Mouse (Mus musculus) limb, embryonic 14.5 days (tissue): Measurements from ENCODE around the gene Vdr. TPM values are rescaled to one million over a fixed set of nuclear protein-coding genes. Genes with fewer than 3 reads are reported as not detected.

Experiments used
- ATAC-seq: fragments of 200-750 bp; cut with Nextera tagmentation; 2 replicates; pipeline ENCODE4 v1.8.0; 2017; ENCODE audit warnings: low read depth, moderate number of reproducible peaks, moderate TSS enrichment; ENCODE audit not compliant: low FRiP score
- DNase-seq: peaks from one replicate; pipeline ENCODE4 v3.0.0-alpha.2; 2015; ENCODE audit warnings: low spot score
- H3K27ac ChIP-seq: fragments of 300-500 bp; sonication (generic); replicated peaks from 2 replicates; pipeline ENCODE4 v1.5.1; 2014; ENCODE audit warnings: low read depth, mild to moderate bottlenecking, low read length, moderate library complexity, mixed read lengths
- H3K27me3 ChIP-seq: fragments of 300-500 bp; sonication (generic); 2 replicates; pipeline ENCODE4 v1.6.1; 2014; ENCODE audit warnings: low read length, mixed read lengths; ENCODE audit not compliant: control insufficient read depth, insufficient read depth
- H3K36me3 ChIP-seq: fragments of 300-500 bp; sonication (generic); 2 replicates; pipeline ENCODE4 v1.6.1; 2014; ENCODE audit warnings: mild to moderate bottlenecking, low read length, moderate library complexity, mixed read lengths; ENCODE audit not compliant: control insufficient read depth, insufficient read depth
- H3K4me1 ChIP-seq: fragments of 300-500 bp; sonication (generic); 2 replicates; pipeline ENCODE4 v1.6.1; 2014; ENCODE audit warnings: antibody characterized with exemption, low read length, mixed read lengths; ENCODE audit not compliant: control insufficient read depth, insufficient read depth
- H3K4me2 ChIP-seq: fragments of 300-500 bp; sonication (generic); replicated peaks from 2 replicates; pipeline ENCODE4 v1.6.1; 2014; ENCODE audit warnings: low read depth, mild to moderate bottlenecking, low read length, moderate library complexity; ENCODE audit not compliant: severe bottlenecking
- H3K4me3 ChIP-seq: fragments of 300-500 bp; sonication (generic); replicated peaks from 2 replicates; pipeline ENCODE4 v1.5.1; 2014; ENCODE audit warnings: low read length
- H3K9ac ChIP-seq: fragments of 300-500 bp; sonication (generic); 2 replicates; pipeline ENCODE4 v1.6.1; 2014; ENCODE audit warnings: mild to moderate bottlenecking, low read depth, low read length, moderate library complexity; ENCODE audit not compliant: severe bottlenecking
- H3K9me3 ChIP-seq: fragments of 300-500 bp; sonication (generic); 2 replicates; pipeline ENCODE4 v1.6.1; 2016; ENCODE audit warnings: low read length; ENCODE audit not compliant: control insufficient read depth
- POLR2A ChIP-seq: fragments of 200-500 bp; IDR thresholded peaks from 2 replicates; pipeline ENCODE4 v1.8.0; 2012; ENCODE audit warnings: inconsistent platforms, mild to moderate bottlenecking, moderate library complexity, borderline replicate concordance; ENCODE audit not compliant: insufficient read depth, insufficient read length; ENCODE audit errors: extremely low read depth
- WGBS: fragments of 180-500 bp; shearing (Covaris S2); extraction: QIAGEN DNeasy Blood & Tissue Kit; methylation state at CpG from one replicate; pipeline ENCODE4 v1.1.7; 2014; 5-methylcytosine and 5-hydroxymethylcytosine counted together
- polyA plus RNA-seq, 2 experiments: library from polyadenylated mRNA; depleted of rRNA in 1 of 2; stranded (reverse) in 1 of 2; unstranded in 1 of 2; fragments of >200 nt; fragmentation: Nextera tagmentation in 1 of 2; extraction: Ambion mirVana in 1 of 2; gene quantifications; 2 replicates each; pipeline versions ENCODE4 v1.2.1 to v1.2.3; 2012 to 2014

Gene Vdr
- polyA plus RNA-seq, 2 experiments = 2.0 to 3.4 TPM

DNA sequence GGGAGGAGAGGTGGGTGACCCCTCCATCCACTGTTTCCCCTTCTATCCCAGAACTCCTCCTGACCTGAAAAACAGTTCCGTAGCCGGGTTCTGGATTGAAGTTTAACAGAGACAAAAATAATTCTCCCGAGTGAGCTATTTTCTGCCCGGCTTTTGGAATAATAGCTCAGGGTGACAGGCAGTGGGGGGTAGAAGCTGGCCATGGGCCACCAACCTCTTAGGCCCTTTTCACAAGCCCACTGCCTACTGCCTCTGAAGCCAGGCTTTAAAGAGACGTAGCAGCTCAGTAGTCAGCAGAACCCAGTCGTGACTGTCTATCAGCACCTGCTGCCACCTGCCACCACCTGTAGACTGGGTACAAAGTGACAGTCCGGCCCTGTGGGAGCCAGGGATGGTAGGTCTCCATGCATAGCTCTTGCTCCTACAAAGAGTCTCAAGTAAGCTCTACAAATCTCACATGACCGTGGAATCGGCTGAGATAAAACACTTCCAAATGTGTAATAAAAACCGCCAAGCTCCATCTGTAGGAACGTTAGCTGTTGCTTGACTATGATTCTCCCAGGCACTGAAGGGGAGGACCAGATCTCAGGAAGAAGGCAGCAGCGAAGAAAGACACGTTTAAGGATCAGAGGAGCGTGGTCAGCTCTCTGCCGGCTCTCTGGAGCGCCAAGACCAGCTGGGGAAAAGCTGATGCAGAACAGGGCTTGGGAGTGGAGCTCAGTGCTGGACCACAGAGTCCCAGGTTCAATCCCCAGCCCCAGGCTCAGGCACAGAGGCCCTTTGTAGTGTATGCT lies 13.4 kb downstream of the Vdr start:
- Histone ChIP-seq H3K9me3 (no peaks in the 10 kb centered on the region), H3K9ac (no peak overlapping the region), H3K27me3 (no peaks in the 10 kb centered on the region), H3K4me2 (no peak overlapping the region), H3K27ac (peak overlapping the region; percentile 14; the same call in 1 of the 2 replicates), H3K4me1 (peaks cover 3% of the 10 kb centered on the region; the same call in 1 of the 2 replicates), H3K36me3 (no peaks in the 10 kb centered on the region), H3K4me3 (no peak overlapping the region)
- 56% methylated on average over 16 of the region's 16 CpGs for WGBS
- no peak for ATAC-seq
- no peak for DNase-seq
- TF ChIP-seq POLR2A = no peak

DNA sequence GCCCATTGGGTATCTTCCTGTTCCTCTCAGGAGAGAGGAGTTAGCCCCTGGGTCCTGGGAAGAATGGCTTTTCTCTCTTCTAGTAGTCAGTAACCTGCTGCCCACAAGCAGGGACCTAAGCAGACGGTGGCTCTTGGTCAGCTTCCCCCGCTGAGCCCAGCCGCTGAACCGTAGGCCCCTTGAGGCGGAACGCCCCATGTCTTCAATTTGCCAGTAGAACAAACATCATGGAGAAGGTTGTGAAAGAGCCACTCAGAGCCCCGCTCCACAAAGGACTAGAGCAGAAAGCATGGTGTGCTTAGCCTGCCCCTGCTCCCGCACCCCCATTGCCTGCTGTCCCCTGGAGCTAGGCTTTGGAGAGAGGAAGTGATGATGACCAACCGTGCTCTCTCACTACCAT lies 14.1 kb downstream of the Vdr start:
- Histone ChIP-seq H3K27ac (no peak overlapping the region), H3K4me1 (peaks cover 3% of the 10 kb centered on the region; the same call in 1 of the 2 replicates), H3K36me3 (no peaks in the 10 kb centered on the region), H3K4me2 (no peak overlapping the region), H3K9me3 (no peaks in the 10 kb centered on the region), H3K27me3 (no peaks in the 10 kb centered on the region), H3K4me3 (no peak overlapping the region), H3K9ac (no peak overlapping the region)
- TF ChIP-seq POLR2A = no peak
- 86% methylated on average over 9 of the region's 9 CpGs for WGBS
- no peak for ATAC-seq
- DNase-seq = no peak

DNA sequence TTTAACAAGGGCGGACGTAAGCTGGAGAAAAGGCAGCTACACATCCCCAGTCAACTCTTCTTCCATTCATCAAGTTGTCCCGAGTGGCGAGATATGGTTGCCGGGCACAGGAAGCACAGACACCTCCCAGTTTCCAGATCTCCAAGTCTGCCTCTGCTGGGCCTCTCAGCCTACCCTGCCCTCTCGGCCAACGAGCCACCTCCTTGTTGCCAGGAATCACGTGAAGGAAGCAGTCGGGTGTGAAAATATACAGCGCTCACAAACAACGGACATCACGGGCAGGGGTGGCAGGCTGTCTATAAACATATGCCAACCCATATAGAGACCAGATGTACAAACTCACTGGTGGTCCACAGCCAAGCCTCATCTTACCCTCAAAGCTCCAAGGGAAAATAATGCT lies 14.6 kb downstream of the Vdr start:
- TF ChIP-seq POLR2A = no peak
- Histone ChIP-seq H3K4me3 (no peak overlapping the region), H3K4me1 (peaks cover 3% of the 10 kb centered on the region; the same call in 1 of the 2 replicates), H3K27ac (no peak overlapping the region), H3K36me3 (no peaks in the 10 kb centered on the region), H3K4me2 (no peak overlapping the region), H3K27me3 (no peaks in the 10 kb centered on the region), H3K9ac (no peak overlapping the region), H3K9me3 (no peaks in the 10 kb centered on the region)
- ATAC-seq (no peak), DNase-seq (no peak)
- 75% methylated on average over 12 of the region's 12 CpGs for WGBS

DNA sequence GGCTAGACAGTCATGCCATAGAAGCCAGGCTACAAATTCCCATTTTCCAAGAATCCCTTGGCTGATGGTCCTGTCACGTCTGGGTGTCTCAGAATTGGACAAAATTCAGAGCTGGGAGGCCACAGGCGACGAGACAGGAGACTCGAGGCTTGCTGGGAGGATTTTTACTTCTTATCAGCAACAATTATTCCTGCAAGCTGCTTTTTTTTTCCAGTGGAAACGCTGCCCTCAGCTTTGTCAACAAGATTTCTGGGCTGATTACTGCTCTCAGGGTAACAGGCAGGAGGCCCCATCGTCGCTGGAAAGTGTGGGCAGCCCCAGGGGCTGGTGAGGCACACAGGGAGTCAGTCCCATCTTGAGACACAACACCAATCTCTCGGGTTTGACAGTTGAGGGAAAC lies 17.9 kb downstream of the Vdr start:
- H3K27me3 ChIP-seq = no peaks in the 10 kb centered on the region
- H3K4me1 ChIP-seq = peaks cover 3% of the 10 kb centered on the region; the same call in 1 of the 2 replicates
- H3K9ac ChIP-seq = no peak overlapping the region
- no peak overlapping the region for H3K27ac ChIP-seq
- 76% methylated on average over 8 of the region's 8 CpGs for WGBS
- no peak for ATAC-seq
- no peaks in the 10 kb centered on the region for H3K36me3 ChIP-seq
- H3K4me2 ChIP-seq = no peak overlapping the region
- no peak for TF ChIP-seq POLR2A
- no peak overlapping the region for H3K4me3 ChIP-seq
- no peak for DNase-seq
- no peaks in the 10 kb centered on the region for H3K9me3 ChIP-seq

DNA sequence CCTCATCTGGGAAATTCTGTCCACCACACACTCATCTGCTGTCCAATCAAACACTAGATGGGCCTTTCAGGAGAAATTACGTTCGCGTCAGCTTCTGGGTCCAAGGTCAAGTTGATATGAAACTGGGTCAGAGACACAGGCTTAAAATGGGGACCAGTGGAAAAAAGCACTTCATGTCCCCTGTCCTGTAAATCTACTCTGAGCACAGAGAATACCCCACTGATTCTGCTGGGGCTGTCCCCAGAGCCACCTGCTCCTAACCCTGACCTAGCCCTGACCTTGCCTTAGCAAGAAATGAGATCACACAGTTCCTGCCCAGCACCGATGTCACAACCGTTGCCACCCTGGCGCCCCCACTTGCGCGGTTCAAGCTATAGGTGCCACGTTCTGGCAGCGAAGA lies 20.0 kb downstream of the Vdr start:
- no peak overlapping the region for H3K9ac ChIP-seq
- 94% methylated on average over 10 of the region's 10 CpGs for WGBS
- no peaks in the 10 kb centered on the region for H3K36me3 ChIP-seq
- no peak overlapping the region for H3K27ac ChIP-seq
- DNase-seq = no peak
- no peak for ATAC-seq
- H3K27me3 ChIP-seq = no peaks in the 10 kb centered on the region
- no peak overlapping the region for H3K4me3 ChIP-seq
- H3K4me1 ChIP-seq = no peaks in the 10 kb centered on the region
- TF ChIP-seq POLR2A = no peak
- H3K9me3 ChIP-seq = no peaks in the 10 kb centered on the region
- H3K4me2 ChIP-seq = no peak overlapping the region

DNA sequence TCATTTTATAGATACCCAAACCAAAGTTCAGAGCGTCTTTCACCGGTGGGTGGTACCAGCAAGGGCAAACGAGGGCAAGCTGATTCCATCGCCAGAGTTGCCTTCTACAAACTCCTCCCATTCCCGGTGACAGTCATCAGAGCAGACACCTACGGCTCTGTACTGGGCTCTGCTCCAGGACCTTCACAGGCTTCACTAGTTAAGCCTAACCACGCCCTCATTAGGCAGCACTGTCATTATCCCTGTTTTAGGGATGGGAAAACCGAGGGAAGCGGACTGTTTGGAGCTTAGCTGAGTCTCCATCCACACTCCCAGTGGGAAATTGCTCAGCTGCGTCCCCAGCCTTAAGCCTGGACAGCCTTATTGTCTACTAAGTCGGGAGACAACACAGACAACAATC lies 20.4 kb downstream of the Vdr start:
- H3K4me1 ChIP-seq = no peaks in the 10 kb centered on the region
- WGBS = 66% methylated on average over 11 of the region's 11 CpGs
- DNase-seq (no peak), ATAC-seq (no peak)
- no peaks in the 10 kb centered on the region for H3K9me3 ChIP-seq
- H3K36me3 ChIP-seq = no peaks in the 10 kb centered on the region
- H3K4me2 ChIP-seq = no peak overlapping the region
- H3K27me3 ChIP-seq = no peaks in the 10 kb centered on the region
- TF ChIP-seq POLR2A = no peak
- H3K27ac ChIP-seq = no peak overlapping the region
- H3K4me3 ChIP-seq = no peak overlapping the region
- no peak overlapping the region for H3K9ac ChIP-seq
